Mouse (Mus musculus) adipocyte (in vitro differentiated cells): Measurements from ENCODE around the gene Trpm8.

Experiments
- DNase-seq: peaks from one replicate; pipeline ENCODE4 v3.0.0-alpha.2; 2016; ENCODE audit warnings: low spot score

Trpm8 gene

DNA sequence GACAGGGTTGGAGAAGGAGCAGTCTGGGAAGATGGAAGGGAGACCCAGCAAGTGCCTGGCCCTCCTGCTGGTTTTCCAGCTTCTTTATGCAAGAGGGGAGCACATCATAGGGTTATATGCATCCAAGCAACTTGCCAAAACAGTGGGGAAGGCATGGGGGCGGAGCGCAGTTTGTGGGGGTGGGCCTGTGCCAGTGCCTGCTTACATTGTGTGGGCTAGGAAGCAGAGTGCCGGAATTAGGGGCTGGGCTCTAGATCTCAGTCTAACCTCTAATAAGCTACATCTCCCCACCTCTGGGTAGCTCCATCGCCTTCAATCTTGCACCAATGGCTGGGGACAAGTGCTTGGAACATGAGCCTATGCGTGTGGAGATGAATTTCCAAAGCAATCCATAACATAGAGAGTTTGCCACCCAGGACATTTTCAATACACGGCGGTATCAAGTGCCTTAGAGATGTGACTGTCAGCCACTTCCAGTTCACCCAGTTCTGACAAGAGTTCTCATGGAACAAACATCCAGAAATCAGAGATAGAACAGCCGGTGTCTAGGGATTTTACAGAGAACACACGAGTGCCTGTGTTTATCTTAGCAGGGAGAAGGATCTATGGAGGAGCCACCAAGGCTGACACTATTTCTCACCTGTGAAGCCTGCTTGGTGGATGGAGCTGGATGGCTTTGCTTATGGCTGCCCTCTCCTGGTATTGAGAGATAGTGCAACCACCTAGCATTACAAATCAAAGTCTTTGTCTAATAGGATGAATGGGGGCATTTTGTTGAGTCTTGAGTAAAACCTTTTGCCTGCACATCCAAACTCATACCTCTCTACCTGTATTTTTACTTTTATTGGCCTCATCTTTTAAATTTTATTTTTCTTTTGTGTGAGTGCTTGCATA is 23.9 kb downstream of the Trpm8 start:
- DNase-seq = no peak

DNA sequence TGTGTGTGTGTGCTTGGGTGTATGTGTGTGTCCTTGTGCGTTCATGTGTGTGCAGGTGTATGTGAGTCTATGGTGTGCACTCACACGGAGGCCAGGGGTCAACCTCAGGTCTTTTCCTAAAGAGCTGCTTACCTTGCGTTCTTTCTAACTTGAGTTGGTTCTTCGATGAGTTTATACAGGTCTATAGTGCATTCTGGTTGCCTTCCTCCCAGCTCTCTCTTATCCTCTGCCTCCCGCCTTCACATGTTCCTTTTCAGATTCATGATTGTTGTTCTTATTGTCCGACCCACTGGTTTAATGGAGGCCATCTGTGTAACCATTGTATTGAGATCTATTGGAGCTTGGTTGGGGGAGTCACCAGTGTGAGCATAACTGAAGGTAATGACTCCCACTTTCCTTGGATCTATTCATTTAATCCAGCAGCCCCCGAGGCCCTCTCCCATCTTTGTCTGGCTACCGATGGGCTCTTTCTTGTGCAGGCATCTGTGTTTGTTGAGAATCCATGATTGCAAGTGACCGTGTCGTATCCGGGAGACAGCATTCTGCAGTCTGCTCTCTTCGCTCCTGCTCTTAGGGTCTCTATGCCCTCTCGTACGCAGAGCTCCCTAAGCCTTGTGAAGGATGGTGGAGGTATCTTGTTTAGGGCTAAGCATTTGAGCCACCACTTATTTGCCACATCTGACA is 24.7 kb downstream of the Trpm8 start:
- no peak for DNase-seq

DNA sequence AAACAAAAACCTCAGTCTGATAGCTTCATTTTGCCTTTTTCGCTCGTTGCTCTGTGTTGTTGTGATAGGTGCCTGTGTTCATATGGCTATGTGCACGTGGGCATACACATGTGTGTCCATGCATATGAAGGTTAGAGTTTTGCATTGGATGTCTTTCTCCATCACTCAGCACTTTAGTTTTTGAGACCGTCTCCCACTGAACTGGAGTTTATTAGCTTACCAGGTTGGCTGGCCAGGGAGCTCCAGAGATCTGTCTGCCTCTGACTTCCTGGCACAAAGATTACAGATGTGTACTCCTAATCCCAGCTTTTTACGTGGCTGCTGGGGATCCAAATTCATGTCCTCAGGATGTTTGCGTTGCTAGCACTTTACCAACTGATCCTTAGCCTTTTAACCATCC is 26.3 kb downstream of the Trpm8 start:
- no peak for DNase-seq

DNA sequence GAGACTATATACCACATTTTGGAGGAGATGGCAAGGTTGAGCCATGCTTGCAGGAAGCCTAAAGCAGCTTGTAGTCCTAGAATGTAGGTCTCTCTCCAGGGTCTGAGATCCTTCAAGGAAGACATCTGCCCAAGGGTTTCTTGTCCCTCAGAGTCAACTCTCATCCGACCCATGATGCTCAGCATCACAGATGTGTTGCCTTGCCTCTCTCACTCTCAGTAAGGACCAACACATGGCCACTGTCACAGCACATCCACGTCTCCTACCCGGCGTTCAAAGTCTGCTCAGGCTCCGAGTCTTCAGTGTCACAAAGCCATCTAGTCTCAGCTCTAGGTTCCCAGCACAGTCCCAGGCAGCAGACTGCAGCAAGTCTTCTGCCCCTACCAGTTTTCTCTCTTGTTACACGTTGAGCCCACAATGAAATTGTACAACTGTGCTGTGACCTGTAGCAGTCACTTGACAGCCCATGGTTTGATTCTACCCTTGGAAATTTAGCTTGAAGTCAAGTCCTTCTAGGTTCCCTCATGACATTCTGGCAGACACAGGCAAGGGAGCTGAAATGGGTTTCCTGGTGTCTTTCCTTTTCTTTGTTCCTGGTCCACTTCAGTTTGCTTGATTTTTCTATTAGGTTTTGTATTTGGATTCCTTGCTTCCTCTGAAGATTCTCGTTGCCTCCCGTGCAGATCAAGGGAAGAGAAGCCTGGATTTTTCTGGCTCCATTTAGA is 27.0 kb downstream of the Trpm8 start:
- DNase-seq = no peak

DNA sequence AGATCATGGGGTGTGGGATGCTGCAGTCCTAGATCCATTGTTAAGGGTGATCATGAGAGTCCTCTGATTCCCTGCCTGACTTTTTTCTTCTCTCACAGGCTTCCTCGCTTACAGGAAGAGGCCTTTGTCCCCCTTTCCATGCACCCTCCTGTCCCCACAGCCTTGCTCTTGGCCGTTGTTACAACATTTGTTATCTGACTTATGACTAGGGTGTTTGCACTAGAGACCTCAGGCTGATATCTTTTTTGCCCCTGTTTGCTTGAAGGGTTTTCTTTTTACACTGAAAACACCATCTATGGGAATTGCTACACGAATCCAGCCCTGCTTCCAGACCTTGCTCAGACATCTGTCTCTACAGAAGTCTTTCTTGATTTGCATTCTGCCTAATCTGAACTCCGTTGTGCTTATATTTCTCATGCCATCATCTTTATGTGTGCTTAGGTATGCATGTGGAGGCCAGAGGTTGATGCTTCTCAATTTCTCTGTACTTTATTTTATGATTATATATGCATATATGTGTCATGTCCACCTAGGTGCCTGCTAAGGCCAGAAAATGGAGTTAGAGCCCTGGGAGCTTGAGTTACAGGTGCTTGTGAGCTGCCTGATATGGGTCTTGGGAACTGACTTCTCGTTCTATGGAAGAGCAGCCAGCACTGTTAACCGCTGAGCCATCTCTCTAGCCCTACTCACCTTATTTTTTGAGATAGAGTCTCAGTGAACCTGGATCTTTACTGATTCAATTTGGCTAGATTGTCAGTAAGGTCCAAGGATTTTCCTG is 27.7 kb downstream of the Trpm8 start:
- DNase-seq = no peak

DNA sequence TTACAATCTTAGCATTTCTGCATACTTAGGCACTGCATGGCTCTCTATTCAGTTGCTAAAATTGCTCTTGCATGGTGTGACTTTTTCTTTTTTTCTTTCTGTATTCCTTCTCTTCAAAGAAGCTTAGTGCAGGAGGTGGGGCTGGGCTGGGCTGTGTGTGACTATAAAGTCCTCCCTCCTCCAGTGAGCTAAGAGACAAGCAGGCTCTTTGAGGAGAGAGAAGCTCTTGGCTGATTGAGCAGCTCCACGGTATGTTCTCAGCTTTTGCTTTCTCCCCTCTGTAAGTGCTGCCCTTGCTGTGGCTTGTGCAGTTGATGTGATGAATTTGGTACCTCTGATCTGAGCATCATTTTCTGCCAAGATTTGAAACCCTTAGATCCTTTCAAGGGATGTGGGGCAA is 29.1 kb downstream of the Trpm8 start:
- no peak for DNase-seq

DNA sequence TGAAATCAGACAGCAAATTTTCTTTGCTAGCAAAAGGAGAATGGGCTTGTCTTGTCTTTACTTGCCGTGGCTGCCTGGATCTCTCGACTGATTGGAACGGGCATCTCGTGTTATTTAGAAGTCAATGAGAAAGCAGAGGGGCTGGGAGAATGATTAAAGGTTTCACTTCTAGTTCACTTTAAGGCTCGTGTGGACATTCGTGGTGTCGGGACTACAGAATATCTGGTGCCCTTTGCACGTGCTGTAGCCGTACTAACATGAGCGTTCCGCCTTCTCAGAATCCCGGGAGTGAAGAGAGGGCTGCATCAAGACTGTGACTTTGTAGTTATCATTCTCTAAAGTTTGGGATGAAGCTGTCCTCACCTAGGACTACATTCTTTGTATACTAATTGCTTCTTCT is 29.7 kb downstream of the Trpm8 start:
- DNase-seq = no peak

DNA sequence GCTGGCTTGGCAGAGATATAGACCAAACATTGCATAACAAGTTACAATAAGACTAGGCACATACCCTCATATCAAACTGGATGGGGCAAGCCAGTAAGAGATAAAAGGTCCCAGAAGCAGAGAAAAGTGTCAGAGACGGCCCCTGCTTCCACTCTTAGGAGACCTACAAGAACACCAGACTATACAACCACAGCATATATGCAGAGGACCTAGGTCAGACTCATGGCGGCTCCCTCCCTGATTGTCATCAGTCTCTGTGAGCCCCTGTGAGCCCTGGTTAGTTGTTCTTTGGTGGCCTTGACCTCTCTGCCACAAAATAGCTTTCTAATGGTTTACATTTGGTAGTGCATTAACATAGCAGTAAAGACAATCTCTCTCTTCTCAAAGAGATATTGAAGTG is 31.6 kb downstream of the Trpm8 start:
- no peak for DNase-seq

DNA sequence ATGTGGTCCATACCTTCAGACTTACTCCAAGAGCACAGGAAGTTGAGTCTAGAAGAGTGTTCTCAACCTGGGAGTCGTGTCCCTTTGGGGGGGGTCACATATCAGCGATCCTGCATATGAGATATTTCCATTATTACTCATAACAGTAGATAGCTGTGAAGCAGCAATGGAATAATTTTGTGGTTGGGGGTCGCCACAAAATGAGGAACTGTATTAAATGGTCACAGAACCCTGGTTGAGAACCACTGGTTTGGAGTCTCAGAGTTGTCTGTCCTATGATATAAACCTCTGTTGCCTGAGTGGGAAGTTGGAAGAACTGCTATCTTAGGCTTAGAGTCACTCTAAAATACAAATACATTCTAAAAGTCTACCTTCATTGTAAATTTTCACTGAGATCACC is 32.4 kb downstream of the Trpm8 start:
- no peak for DNase-seq

DNA sequence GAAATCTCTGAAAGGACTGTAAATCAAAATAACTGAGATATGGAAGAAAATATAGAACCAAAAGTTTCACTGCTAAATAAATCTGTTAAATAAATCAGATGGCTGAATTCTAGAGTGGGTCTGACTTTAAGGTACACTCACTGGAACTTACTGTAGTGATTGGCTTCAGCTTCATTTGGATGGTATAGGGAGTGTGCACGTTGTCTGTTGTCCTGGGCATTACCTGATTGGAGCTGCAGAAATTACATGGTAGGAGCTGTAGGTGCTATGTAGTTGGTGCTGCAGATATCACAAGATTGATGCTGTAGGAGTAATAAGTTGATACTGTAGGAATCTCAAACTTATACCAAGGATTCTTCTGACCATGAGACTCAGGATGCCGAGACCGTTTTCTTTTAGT is 32.9 kb downstream of the Trpm8 start:
- DNase-seq = no peak

DNA sequence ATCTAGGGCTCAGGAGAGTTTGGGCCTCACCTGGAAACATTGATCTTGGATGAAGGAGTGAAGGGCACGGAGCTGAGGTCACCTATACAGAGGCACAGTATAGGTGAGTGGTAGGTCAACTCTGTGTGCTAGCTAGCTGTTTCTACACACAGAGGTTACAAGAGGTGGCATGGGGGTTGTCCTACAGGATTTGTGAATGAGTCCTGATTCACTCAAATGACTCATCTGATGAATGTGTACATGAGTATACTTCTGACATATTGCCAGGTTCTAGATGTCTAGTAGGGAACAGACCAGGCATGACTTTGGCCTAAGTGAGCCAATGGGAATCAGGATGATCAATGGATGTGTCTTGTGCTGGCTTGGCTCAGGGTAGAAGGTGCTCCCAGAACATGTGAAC is 39.8 kb downstream of the Trpm8 start:
- no peak for DNase-seq

DNA sequence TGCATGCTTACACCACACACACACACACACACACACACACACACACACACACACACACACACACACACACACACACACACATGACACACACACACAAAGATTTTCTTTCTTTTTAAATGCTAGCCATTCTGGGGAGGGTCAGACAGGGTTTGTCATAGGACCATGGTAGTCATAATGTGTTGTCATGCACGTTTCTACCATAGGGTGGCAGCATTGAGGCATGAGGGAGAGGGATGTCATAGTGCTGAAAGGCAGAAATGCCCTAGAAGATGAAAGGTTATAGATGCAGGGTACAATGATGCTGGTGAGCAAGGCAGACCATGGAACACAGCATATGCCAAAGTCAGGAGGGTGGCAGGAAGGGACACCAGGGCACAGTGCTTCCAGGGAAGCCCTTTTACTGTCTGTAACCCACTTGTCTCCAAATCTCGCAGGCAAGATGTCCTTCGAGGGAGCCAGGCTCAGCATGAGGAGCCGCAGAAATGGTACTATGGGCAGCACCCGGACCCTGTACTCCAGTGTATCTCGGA is 41.1 kb downstream of the Trpm8 start:
- DNase-seq = peak; percentile 69

DNA sequence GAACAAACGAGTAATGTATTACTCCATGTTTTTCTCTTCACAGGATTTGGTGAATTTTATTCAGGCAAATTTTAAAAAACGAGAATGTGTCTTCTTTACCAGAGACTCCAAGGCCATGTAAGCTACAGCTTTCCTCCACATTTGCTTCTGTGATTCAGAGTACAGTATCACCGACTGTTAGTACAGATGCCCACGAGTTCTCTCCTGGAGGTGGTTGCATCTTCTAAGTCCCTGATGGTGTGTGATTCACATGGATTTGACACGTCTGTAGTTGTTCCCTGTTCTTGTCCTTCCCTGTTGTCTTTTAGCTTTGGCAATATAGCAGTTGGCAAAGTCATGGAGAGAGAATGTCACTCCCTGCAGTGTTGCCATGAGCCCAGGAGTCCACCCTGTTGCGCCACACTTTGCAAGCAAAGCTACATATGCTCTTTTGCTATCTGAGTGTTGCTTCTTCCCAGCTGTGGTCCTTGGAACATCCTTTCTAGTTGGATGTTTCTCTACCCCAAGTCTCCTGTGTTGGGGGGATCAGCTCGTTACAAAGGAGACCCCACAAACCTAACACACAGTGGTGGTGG is 43.4 kb downstream of the Trpm8 start:
- peak; percentile 26 for DNase-seq

DNA sequence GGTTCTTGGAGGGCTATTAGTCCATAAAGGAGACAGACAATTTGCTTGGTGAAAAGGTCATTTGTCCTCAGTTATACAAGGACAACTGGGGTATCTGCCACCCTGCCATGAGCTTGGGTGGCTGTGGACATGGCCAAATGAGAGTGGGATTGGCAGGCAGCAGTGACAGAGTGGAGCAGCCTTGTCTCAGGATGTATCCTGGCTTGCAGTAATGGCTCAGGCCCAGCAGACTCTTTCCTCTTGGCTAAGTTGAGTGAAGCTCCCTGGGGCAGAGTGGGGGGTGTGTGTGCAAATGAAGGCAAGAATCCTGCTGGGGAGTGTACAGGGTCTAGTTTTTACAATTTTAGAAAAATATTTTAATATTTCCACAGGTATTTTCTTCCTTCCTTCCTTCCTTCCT is 44.7 kb downstream of the Trpm8 start:
- DNase-seq = no peak

DNA sequence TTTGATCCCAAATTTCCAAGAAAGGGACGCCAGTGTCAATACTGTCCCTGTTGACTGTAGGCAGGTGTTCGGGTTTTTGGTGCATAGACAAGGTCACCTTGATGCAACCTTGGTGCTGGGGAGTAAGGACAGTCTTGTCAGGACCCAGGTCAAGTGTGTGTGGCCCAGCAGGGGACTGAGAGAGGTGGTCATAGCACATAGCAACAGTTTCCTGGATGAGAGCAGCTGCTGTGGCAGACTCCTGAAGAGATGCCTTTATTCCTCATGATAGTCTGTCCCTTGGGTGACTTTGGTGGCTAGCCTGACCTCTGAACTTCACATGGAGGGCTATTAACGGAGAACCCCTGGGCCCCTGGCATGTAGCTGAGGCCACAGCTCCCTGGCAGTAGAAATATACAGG is 45.6 kb downstream of the Trpm8 start:
- no peak for DNase-seq

DNA sequence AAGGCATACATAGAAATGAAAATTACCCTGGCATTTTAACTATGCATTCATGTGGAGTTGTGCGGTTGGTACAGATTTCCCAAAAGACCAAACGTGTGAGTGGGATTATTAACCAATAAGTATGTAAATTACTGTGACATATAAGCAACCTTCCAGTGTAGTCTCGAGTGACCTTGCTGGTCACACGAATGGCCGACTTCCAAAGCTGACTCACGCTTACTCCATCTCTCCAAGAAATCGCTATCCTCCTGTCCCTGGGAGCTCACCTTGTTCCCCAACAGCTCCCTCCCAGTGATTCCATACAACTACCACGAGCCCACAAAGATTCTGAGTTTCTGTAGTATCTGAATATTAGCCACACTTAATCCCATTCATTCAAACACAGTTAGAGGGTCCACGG is 62.0 kb downstream of the Trpm8 start:
- DNase-seq = no peak

DNA sequence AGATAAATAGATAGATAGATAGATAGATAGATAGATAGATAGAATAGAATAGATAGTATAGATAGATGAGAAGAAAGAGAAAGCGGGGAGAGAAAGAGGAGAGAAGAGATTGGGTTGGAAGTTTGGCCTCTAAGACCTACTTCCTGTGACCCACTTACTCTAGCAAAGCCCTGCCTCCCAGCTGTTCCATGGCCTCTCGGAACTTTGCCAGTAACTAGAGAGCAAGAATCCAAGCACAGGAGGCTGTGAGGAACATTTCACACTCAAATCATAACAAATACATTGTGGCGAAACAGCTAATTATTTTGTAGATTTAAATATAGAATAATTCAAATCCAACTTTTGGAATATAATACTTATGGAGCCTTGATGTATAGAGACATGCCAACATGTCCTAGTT is 65.2 kb downstream of the Trpm8 start:
- no peak for DNase-seq

DNA sequence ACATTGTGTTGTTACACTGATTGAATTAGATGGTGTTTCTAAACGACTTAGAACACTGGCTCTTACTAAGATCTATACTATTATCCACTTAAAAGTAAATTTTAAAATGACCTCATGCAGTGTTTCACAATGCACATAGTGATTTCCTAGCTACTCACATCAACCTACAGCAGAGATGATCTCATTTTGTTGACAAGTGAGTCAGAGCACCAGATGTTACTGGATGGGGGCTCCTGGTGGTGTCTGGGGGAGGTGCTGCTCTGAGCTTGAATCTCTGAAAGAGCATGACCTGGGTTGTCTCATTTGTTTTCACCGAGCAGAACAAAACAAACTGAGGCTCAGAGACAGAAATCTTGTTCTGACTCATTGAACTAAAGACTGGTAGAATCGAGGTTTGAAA is 68.1 kb downstream of the Trpm8 start:
- DNase-seq = peak; percentile 4

DNA sequence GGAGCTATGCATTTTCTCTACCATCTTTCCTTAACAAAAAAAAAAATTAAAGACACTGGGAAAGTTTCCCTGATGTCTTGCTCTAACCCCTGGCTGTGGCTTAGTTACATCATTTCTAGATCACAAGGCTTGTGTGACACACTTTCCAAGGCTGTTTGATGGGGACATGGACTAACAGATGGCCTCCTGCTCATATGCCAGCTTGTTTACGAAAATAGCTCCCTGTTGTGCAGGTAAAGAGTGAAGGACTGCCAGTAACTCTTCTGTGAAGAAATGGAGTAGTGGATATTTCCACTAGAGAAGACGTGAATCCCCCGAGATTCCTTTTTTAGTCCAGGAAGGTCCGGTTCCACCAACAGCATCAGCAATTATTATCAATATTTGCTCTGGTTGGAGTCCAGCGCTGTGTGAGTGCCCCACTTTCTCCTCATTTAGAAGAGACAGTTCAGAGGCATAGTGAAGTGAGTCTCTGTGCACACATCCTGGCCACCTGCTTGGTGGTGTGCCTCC is 71.1 kb downstream of the Trpm8 start:
- DNase-seq = no peak

DNA sequence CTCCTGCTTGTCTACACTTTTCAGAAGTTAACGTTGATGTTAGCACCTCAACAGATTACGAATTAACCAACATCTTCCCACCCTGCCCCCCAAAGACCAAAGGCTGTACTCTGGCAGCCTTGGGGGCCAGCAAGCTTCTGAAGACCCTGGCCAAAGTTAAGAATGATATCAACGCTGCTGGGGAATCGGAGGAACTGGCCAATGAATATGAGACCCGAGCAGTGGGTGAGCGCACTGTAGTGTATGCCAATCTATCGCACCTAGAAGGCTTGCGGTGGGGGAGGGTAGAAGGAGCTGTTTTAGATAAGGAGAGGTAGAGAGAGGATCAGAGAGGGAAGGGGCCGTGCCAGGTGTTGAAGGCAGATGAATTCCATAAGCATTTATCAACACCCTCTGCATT is 73.3 kb downstream of the Trpm8 start:
- no peak for DNase-seq

DNA sequence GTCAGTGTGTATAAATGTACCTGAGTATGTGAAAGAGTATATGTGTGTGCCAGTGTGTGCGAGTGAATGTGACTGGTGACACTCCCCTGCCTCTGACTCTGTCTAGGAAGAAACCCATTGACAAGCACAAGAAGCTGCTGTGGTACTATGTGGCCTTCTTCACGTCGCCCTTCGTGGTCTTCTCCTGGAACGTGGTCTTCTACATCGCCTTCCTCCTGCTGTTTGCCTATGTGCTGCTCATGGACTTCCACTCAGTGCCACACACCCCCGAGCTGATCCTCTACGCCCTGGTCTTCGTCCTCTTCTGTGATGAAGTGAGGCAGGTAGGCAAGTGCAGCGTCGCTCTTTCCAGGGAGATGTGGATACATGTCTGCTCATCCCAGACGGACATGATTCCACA is 77.6 kb downstream of the Trpm8 start:
- no peak for DNase-seq
